Mouse (Mus musculus) lung, postnatal 36 days (tissue): Measurements from ENCODE around the gene Lgr6.

Source experiments
- DNase-seq: peaks from one replicate; pipeline ENCODE4 v3.0.0; 2022; ENCODE audit warnings: mixed read lengths

Lgr6 gene

GRCm38 (mm10) chr1:135105124-135105523, at the start of gene Lgr6:
Gene Lgr6, minus strand, starts transcription at chr1:135105276.
- DNase-seq = no peak

DNA sequence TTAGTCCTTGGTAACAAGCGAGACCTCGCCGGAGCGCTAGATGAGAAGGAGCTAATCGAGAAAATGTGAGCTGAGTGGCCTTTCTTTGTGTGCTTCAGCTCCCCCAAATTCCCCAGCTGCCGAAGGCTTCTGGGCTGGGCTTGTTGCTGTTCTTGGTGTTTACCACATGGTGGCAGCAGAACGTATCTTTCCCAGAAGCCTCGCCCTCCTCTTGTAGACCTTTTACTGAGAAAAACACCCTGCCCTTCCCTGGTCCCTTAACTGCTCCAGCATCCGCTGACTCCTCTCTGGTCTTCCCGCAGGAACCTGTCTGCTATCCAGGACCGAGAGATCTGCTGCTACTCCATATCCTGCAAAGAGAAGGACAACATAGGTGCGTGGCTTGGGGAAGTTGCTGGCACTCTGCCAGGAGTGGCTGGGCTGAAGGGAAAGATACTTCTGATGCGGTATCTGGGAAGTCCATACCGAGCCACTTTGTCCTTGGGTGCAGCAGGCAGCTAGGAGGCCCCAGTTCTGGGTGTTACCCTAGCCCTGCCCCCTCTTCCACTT, 49.4 kb upstream of the Lgr6 start:
- peak; percentile 80 for DNase-seq

- DNase-seq = no peak
Observed at GRCm38 (mm10) chr1:135154011-135154410, 48.9 kb upstream of the Lgr6 start.

- DNase-seq = no peak
Observed at GRCm38 (mm10) chr1:135148996-135149395, 43.9 kb upstream of the Lgr6 start.

GRCm38 (mm10) chr1:135148476-135148875, 43.4 kb upstream of the Lgr6 start:
- DNase-seq = no peak

- peak; percentile 25 for DNase-seq
Observed at GRCm38 (mm10) chr1:135147702-135148058, 42.6 kb upstream of the Lgr6 start.

- DNase-seq = peak; percentile 95
Observed at GRCm38 (mm10) chr1:135146946-135147701, 42.0 kb upstream of the Lgr6 start.

- DNase-seq = peak; percentile 89
Observed at GRCm38 (mm10) chr1:135146077-135146945, 41.2 kb upstream of the Lgr6 start, which contains the start of gene Arl8a. Gene Arl8a, plus strand, starts transcription at chr1:135146824.

GRCm38 (mm10) chr1:135143940-135144339, 38.9 kb upstream of the Lgr6 start:
- DNase-seq = no peak

DNA sequence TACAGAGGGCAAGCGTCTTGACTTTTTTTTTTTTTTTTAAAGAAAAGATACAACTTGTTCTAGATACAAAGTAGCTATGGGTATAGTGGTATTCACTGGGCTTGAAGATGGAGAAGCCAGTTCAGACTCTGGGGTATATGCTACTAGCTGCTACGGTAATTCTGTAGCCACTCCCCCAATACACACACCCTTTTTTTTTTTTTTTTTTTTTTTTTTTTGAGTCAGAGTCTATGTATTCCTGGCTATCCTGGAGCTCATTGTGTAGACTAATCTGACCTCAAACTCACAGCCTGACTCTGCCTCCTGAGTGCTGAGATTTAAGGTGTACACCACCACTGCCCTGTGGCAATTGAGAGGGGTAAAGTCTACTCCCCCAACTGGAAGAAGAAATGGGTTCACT, 37.4 kb upstream of the Lgr6 start:
- DNase-seq = no peak

DNA sequence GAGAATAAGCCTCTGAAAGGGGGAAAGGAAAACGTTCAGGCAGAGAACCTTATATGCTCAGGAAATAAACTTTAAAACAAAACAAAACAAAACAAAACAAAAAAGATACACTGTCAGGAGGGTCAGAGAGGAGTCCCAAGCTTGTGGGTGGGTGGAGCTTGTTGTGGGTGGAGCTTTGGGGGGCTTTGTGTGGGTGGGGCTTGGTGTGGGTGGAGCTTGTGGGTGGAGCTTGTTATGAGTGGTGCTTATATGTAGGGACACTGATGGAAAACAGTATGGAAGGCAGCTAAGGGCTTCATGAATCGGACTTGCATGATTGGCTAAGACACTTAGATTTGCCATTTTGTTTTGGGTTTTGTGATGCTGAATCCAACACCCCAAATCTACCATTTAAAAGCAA, 34.8 kb upstream of the Lgr6 start:
- no peak for DNase-seq

DNA sequence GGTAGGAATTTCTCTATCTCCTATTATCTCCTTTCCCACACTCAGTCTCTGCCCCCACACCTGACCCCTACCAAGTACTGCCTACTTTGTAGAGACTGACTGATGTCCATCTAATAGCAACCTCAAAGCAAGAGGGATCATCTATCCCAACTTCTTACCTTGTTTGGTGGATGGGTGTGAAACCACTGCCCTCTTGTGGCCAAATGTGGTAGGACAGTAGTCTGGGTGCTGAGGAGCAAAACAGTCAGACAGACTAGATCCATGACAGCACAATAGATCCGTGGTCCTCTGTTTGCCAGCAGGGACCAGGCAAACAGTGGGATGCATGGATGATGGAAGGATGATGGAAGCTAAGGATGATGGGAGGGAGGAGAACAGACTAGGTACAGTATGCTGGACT, 31.4 kb upstream of the Lgr6 start:
- peak; percentile 81 for DNase-seq

DNA sequence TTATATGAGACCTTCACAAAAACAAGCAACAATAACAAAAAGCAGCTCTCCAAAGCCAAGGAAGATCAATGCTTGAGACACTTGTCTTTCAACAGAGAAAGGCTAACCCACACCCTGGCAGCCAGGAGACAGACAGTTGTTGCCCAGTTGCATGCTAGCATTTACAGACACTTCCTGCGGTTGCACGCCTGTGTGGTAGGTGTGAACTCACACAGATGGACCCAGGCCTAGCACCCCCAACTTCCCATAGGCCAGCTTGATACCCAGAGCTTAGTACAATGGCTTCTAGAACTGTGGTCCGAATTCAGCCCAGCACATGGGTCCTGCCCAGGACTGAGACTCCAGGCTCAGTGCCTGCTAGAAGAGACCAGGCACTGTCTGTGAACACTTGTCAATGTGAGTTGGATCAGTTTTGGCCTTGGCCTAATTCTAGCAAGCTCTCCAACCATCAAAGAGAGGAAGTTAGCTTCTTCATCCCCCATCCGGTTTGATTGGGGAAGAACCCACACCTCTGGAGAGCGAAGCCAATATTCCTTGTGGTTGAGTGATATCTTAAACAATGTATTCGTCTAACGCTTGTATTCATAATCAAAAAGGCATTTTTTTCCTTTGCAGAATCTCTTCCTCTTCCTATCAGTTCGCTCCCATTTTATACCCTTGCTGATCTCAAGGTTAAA, 30.2 kb upstream of the Lgr6 start:
- DNase-seq = no peak

GRCm38 (mm10) chr1:135133678-135134435, 28.8 kb upstream of the Lgr6 start:
- no peak for DNase-seq

DNA sequence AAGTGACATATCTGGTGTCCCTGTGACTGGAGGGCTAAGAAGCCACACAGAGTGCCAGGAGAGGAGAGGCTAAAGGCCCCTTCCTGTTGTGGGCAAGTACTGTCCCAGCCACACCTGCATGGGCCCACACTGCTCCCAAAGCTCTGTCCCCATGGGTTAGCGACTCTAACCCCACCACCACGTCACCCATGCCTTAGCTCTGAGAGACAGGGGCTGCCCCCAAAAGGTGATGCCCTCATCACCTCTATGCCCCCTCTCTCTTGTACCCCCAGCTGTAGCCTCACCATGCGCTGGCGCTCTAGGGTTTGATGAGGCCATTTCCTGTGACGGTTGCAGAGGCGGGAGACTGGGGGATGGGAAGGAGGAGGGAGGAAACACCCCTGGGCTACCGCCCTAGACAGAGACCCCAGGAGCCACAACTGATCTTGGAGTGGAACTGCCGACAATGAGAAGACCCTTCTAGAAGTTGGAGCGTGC, 27.9 kb upstream of the Lgr6 start:
- no peak for DNase-seq

GRCm38 (mm10) chr1:135132473-135132872, 27.4 kb upstream of the Lgr6 start, which contains the start of gene Ptpn7:
Gene Ptpn7, plus strand, starts transcription at chr1:135132700.
- peak; percentile 90 for DNase-seq

GRCm38 (mm10) chr1:135131560-135131959, 26.5 kb upstream of the Lgr6 start:
- no peak for DNase-seq

DNA sequence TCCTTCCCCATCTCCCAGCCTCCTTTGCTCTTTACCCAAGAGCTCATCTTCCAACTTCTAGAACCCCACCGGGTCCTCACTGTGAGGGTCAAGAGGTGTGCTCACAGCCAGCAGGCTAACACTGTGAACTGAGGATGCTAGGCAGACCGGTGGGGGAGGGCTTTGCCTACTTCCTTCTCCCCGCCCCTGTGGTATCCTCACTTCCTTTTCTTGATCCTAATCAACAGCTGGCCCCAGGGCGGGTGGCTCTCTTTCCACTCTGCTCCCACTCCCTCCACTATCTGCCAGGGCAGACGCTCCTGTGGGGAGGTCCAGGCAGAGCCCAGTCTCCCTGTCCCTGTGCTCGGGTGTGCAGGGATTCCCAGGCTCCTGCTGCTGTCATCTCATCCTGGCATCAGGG, 26.0 kb upstream of the Lgr6 start:
- DNase-seq = peak; percentile 80

DNA sequence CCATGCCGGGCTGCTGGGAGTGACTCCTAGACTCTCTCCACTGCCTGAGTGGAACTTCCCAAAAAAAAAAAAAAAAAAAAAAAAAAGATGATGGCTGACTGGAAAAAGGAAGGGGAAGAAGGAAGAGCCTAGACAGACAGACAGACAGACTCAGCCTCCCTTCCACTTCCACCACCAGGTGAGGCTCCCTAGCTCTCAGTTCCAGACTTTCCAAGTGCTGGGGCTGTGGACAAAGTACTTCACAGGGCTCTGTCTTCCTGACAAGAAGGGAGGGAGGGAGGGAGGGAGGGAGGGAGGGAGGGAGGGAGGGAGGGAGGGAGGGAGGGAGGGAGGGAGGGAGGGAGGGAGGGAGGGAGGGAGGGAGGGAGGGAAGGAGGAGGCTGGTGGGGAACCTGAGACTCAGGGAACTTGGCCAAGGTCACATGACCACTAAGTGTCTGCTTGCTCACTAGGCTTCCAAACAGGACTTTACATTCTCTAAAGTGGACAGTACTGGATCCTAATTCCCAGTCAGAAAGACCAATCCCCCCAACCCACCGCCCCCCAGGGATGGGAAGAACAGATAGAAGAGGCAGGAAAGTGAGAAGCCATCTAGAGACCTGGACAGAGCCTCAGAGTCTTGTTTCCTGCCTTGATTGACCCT, 25.4 kb upstream of the Lgr6 start:
- peak; percentile 32 for DNase-seq

DNA sequence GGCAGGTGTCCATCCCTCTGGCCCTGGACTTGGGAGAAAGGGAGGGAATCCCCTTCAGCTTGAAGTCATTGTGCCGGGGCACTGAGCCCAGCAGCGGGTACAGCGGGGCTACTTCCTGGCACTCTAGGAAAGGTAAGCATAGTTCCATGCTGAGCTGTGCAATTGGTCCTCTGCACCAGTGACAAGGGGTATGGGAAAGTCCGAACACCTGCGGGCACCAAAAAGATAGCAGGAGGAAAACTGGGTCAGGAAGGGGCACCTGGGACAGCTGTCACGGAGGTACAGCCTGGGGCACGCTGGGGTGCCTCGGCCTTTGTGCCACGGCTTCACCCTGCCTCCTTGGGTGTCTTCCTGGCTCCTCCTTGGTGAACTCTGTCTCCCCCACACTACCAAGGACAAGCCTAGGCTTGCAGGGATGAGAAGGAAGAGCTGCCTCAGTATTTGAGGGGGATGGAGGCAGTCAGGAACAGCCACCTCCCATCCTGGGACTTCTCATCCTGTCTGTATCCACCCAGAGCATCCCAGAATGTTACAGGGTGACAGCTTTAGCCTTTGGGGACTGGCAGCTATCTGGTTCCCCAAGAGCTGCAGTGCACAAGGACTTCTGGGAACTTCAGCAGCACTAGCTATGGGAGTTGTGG, 24.6 kb upstream of the Lgr6 start:
- no peak for DNase-seq

DNA sequence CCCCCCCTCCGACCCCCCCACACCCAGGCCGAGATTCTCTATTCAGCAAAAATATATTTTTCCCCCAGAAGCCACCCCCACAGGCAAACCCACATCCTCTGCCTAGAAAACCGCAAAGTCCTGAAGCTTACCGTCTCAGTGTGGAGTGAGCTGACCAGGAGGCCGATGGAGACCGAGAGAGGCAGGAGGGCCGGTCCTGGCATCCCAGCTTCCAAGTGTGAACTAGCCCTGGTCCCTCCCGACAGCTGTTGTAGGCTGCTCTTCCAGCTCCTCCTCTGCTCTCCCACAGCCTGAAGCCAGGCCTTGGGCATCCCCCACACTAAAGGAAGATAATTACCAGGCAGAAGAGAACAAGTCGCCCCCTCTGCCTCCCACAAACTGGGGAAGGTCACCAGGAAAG, 23.9 kb upstream of the Lgr6 start:
- no peak for DNase-seq
